Mouse (Mus musculus): ENCODE measurements at regions not wholly inside any gene's neighbourhood (a gene's known extent, or its start where the extent isn't known, plus 50 kb on each side); places are given as distances from the start of the nearest gene placed in this dataset.

GRCm38 (mm10) chr9:87968190-87969082, 237.4 kb upstream of the Tbx18 start:
- no peak overlapping the region for H3K4me2 ChIP-seq (ENCODE audit: low read depth)
- no peaks in the 10 kb centered on the region for H3K36me3 ChIP-seq (ENCODE audit: control insufficient read depth, insufficient read depth, low read length)
- no peak overlapping the region for H3K9ac ChIP-seq (ENCODE audit: low read length)
- no peak for DNase-seq (ENCODE audit: low spot score)
- no peak for ATAC-seq (ENCODE audit: insufficient read depth, low FRiP score, low TSS enrichment)
- H3K27ac ChIP-seq (ENCODE audit: low read depth, low read length): no peak overlapping the region
- WGBS: 69% methylated on average over 5 of the region's 5 CpGs
- no peaks in the 10 kb centered on the region for H3K9me3 ChIP-seq (ENCODE audit: control insufficient read depth, low read length)
- H3K4me1 ChIP-seq (ENCODE audit: control insufficient read depth, insufficient read depth, low read length): no peaks in the 10 kb centered on the region
- H3K27me3 ChIP-seq (ENCODE audit: control insufficient read depth, insufficient read depth, low read length): no peaks in the 10 kb centered on the region
- H3K4me3 ChIP-seq (ENCODE audit: low read depth, low read length): no peak overlapping the region

- H3K9ac ChIP-seq (ENCODE audit: low read length): no peak overlapping the region
- no peak overlapping the region for H3K4me2 ChIP-seq (ENCODE audit: low read depth)
- no peaks in the 10 kb centered on the region for H3K4me1 ChIP-seq (ENCODE audit: control insufficient read depth, insufficient read depth, low read length)
- no peak overlapping the region for H3K27ac ChIP-seq (ENCODE audit: low read depth, low read length)
- H3K36me3 ChIP-seq (ENCODE audit: control insufficient read depth, insufficient read depth, low read length): no peaks in the 10 kb centered on the region
- no peaks in the 10 kb centered on the region for H3K27me3 ChIP-seq (ENCODE audit: control insufficient read depth, insufficient read depth, low read length)
- no peaks in the 10 kb centered on the region for H3K9me3 ChIP-seq (ENCODE audit: control insufficient read depth, low read length)
- no peak for ATAC-seq (ENCODE audit: insufficient read depth, low FRiP score, low TSS enrichment)
- no peak for DNase-seq (ENCODE audit: low spot score)
- no peak overlapping the region for H3K4me3 ChIP-seq (ENCODE audit: low read depth, low read length)
These were observed 239.5 kb upstream of the Tbx18 start for GRCm38 (mm10) chr9:87970586-87970985.

DNA sequence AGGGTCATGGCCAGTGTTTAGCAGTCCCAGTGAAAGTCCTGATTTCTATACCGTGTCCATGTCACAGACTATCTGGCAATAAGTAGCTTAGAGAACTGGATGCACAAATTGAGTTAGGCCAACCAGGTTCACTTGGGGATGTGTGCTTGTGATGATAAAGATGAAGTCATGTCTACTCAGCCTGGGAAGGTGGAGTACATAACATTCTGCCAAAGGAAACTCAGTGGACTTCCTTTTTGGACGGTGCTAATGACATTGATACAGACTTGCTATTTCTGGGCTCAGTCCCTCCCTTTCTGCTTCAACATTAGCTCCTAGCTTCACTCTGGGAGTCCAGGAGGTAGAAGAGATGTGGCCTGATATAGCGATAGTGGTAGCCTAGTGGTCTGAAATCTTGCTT, 240.7 kb upstream of the Tbx18 start:
- no peaks in the 10 kb centered on the region for H3K4me1 ChIP-seq (ENCODE audit: control insufficient read depth, insufficient read depth, low read length)
- 96% methylated on average over 3 of the region's 3 CpGs for WGBS
- no peaks in the 10 kb centered on the region for H3K36me3 ChIP-seq (ENCODE audit: control insufficient read depth, insufficient read depth, low read length)
- no peak for DNase-seq (ENCODE audit: low spot score)
- H3K27ac ChIP-seq (ENCODE audit: low read depth, low read length): no peak overlapping the region
- no peak overlapping the region for H3K9ac ChIP-seq (ENCODE audit: low read length)
- no peak overlapping the region for H3K4me2 ChIP-seq (ENCODE audit: low read depth)
- no peak for ATAC-seq (ENCODE audit: insufficient read depth, low FRiP score, low TSS enrichment)
- no peaks in the 10 kb centered on the region for H3K9me3 ChIP-seq (ENCODE audit: control insufficient read depth, low read length)
- H3K27me3 ChIP-seq (ENCODE audit: control insufficient read depth, insufficient read depth, low read length): no peaks in the 10 kb centered on the region
- H3K4me3 ChIP-seq (ENCODE audit: low read depth, low read length): no peak overlapping the region

- Histone ChIP-seq H3K4me3 (ENCODE audit: low read depth, low read length) (no peak overlapping the region), H3K36me3 (ENCODE audit: control insufficient read depth, insufficient read depth, low read length) (no peaks in the 10 kb centered on the region), H3K4me1 (ENCODE audit: control insufficient read depth, insufficient read depth, low read length) (no peaks in the 10 kb centered on the region), H3K27me3 (ENCODE audit: control insufficient read depth, insufficient read depth, low read length) (no peaks in the 10 kb centered on the region), H3K9me3 (ENCODE audit: control insufficient read depth, low read length) (no peaks in the 10 kb centered on the region), H3K4me2 (ENCODE audit: low read depth) (no peak overlapping the region), H3K27ac (ENCODE audit: low read depth, low read length) (no peak overlapping the region), H3K9ac (ENCODE audit: low read length) (no peak overlapping the region)
- DNase-seq (ENCODE audit: low spot score) (peak; percentile 15), ATAC-seq (ENCODE audit: insufficient read depth, low FRiP score, low TSS enrichment) (0 out of 2 replicates have a peak, but pooled peaks have one; percentile 7)
- WGBS: 41% methylated on average over 6 of the region's 6 CpGs
These were observed 242.5 kb upstream of the Tbx18 start for GRCm38 (mm10) chr9:87973531-87973930.

GRCm38 (mm10) chr9:87984910-87985309, 253.8 kb upstream of the Tbx18 start:
- Histone ChIP-seq H3K4me3 (ENCODE audit: low read depth, low read length) (no peak overlapping the region), H3K36me3 (ENCODE audit: control insufficient read depth, insufficient read depth, low read length) (no peaks in the 10 kb centered on the region), H3K9ac (ENCODE audit: low read length) (no peak overlapping the region), H3K4me2 (ENCODE audit: low read depth) (no peak overlapping the region), H3K27ac (ENCODE audit: low read depth, low read length) (no peak overlapping the region), H3K9me3 (ENCODE audit: control insufficient read depth, low read length) (no peaks in the 10 kb centered on the region), H3K4me1 (ENCODE audit: control insufficient read depth, insufficient read depth, low read length) (no peaks in the 10 kb centered on the region), H3K27me3 (ENCODE audit: control insufficient read depth, insufficient read depth, low read length) (no peaks in the 10 kb centered on the region)
- ATAC-seq (ENCODE audit: insufficient read depth, low FRiP score, low TSS enrichment): no peak
- no peak for DNase-seq (ENCODE audit: low spot score)
- 65% methylated on average over 3 of the region's 3 CpGs for WGBS

GRCm38 (mm10) chr9:87985439-87985838, 254.4 kb upstream of the Tbx18 start:
- Histone ChIP-seq H3K9me3 (ENCODE audit: control insufficient read depth, low read length) (no peaks in the 10 kb centered on the region), H3K36me3 (ENCODE audit: control insufficient read depth, insufficient read depth, low read length) (no peaks in the 10 kb centered on the region), H3K27me3 (ENCODE audit: control insufficient read depth, insufficient read depth, low read length) (no peaks in the 10 kb centered on the region), H3K9ac (ENCODE audit: low read length) (no peak overlapping the region), H3K4me3 (ENCODE audit: low read depth, low read length) (no peak overlapping the region), H3K27ac (ENCODE audit: low read depth, low read length) (no peak overlapping the region), H3K4me2 (ENCODE audit: low read depth) (no peak overlapping the region), H3K4me1 (ENCODE audit: control insufficient read depth, insufficient read depth, low read length) (no peaks in the 10 kb centered on the region)
- DNase-seq (ENCODE audit: low spot score) (no peak), ATAC-seq (ENCODE audit: insufficient read depth, low FRiP score, low TSS enrichment) (no peak)
- 50% methylated on average over 4 of the region's 4 CpGs for WGBS

DNA sequence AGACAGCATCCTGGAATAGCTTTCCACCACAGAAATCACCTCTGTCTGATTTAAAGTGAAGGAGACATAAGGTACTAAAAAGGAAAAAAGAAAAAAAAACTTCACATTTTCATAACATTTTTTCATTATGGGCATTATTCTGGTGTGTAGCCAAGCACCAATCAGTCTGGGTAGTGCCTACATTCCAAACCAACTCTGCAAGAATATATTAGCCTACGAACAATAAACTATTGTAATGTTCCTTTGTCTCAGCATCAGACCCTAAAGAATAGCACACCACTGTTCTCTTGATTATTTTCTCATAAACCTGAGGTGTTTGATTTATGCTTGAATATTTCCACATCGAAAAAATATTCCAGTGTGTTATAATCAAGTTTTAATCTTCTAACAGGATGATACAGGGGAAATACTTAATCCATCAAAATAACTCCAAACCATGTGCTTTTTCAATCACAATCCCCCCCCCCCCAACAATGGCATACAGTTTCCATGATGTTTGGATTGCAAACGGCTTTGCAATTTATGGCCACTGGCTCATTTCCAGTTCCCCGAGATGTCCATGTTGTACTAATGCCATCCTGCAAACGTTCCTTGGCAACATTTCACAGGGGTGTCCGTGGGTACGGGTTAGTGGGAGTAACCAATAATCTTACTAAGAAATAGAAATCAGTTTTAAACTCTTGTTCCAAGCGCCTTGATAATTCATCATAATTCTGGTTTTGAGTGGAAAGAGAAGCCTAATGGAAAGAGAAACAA, 275.1 kb upstream of the Tbx18 start:
- no peak for ATAC-seq (ENCODE audit: insufficient read depth, low FRiP score, low TSS enrichment)
- Histone ChIP-seq H3K27ac (ENCODE audit: low read depth, low read length) (no peak overlapping the region), H3K4me2 (ENCODE audit: low read depth) (no peak overlapping the region), H3K27me3 (ENCODE audit: control insufficient read depth, insufficient read depth, low read length) (no peaks in the 10 kb centered on the region), H3K4me1 (ENCODE audit: control insufficient read depth, insufficient read depth, low read length) (no peaks in the 10 kb centered on the region), H3K36me3 (ENCODE audit: control insufficient read depth, insufficient read depth, low read length) (no peaks in the 10 kb centered on the region), H3K4me3 (ENCODE audit: low read depth, low read length) (no peak overlapping the region), H3K9me3 (ENCODE audit: control insufficient read depth, low read length) (no peaks in the 10 kb centered on the region), H3K9ac (ENCODE audit: low read length) (no peak overlapping the region)
- DNase-seq (ENCODE audit: low spot score): no peak
- 89% methylated on average over 8 of the region's 8 CpGs for WGBS

- Histone ChIP-seq H3K4me1 (ENCODE audit: control insufficient read depth, insufficient read depth, low read length) (no peaks in the 10 kb centered on the region), H3K9me3 (ENCODE audit: control insufficient read depth, low read length) (no peaks in the 10 kb centered on the region), H3K27ac (ENCODE audit: low read depth, low read length) (no peak overlapping the region), H3K9ac (ENCODE audit: low read length) (no peak overlapping the region), H3K36me3 (ENCODE audit: control insufficient read depth, insufficient read depth, low read length) (no peaks in the 10 kb centered on the region), H3K27me3 (ENCODE audit: control insufficient read depth, insufficient read depth, low read length) (no peaks in the 10 kb centered on the region), H3K4me3 (ENCODE audit: low read depth, low read length) (no peak overlapping the region), H3K4me2 (ENCODE audit: low read depth) (no peak overlapping the region)
- DNase-seq (ENCODE audit: low spot score): no peak
- no peak for ATAC-seq (ENCODE audit: insufficient read depth, low FRiP score, low TSS enrichment)
- whole genome bisulfite sequencing: 78% methylated on average over 3 of the region's 3 CpGs
These were observed 292.7 kb upstream of the Tbx18 start for GRCm38 (mm10) chr9:88023752-88024151.

DNA sequence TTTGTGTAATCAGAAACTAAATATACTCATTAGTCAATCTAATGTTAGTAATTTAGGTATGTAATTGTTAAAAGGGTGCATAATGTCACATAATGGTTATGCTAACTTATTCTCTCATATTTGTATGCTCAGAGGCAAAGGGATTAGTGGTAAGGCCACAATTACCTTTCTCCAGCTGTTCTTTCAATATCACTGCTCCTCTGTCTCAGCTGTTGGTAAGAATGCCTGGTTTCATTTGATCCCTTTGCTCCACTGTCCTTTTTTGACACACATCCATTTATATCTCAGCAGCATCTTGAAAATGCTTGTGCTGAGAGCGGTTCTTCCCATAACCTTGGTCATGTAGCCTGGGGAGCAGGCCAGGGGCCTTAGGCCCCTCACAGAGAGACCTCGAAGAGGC, 294.9 kb upstream of the Tbx18 start:
- 68% methylated on average over 2 of the region's 2 CpGs for WGBS
- Histone ChIP-seq H3K9me3 (ENCODE audit: control insufficient read depth, low read length) (no peaks in the 10 kb centered on the region), H3K36me3 (ENCODE audit: control insufficient read depth, insufficient read depth, low read length) (no peaks in the 10 kb centered on the region), H3K27ac (ENCODE audit: low read depth, low read length) (no peak overlapping the region), H3K4me2 (ENCODE audit: low read depth) (no peak overlapping the region), H3K9ac (ENCODE audit: low read length) (no peak overlapping the region), H3K4me3 (ENCODE audit: low read depth, low read length) (no peak overlapping the region), H3K4me1 (ENCODE audit: control insufficient read depth, insufficient read depth, low read length) (no peaks in the 10 kb centered on the region), H3K27me3 (ENCODE audit: control insufficient read depth, insufficient read depth, low read length) (no peaks in the 10 kb centered on the region)
- ATAC-seq (ENCODE audit: insufficient read depth, low FRiP score, low TSS enrichment) (no peak), DNase-seq (ENCODE audit: low spot score) (no peak)

Data from neural tube, embryonic 11.5 days (tissue).